Mouse (Mus musculus): ENCODE measurements around the gene Lair1. TPM values are rescaled to one million over a fixed set of nuclear protein-coding genes. Genes with fewer than 3 reads are reported as not detected.

Lair1 gene
- polyA plus RNA-seq, 1 experiment from 2014 or later = 2.8 TPM

- Histone ChIP-seq H3K4me1 (ENCODE audit: control insufficient read depth, insufficient read depth, low read length) (no peaks in the 10 kb centered on the region), H3K36me3 (ENCODE audit: control insufficient read depth, insufficient read depth, low read length) (no peaks in the 10 kb centered on the region), H3K27me3 (ENCODE audit: control insufficient read depth, insufficient read depth, low read length) (no peaks in the 10 kb centered on the region), H3K9me3 (ENCODE audit: control insufficient read depth, low read length) (no peaks in the 10 kb centered on the region), H3K9ac (replicated peaks; ENCODE audit: low read length) (no peak overlapping the region), H3K4me2 (ENCODE audit: low read length) (no peak overlapping the region), H3K4me3 (replicated peaks; ENCODE audit: low read depth, low read length) (no peak overlapping the region), H3K27ac (replicated peaks; ENCODE audit: low read depth, low read length) (no peak overlapping the region)
- DNase-seq = no peak
- ATAC-seq (ENCODE audit: low FRiP score, low TSS enrichment) = no peak
- WGBS = 81% methylated on average over 4 of the region's 4 CpGs
Measured at GRCm38 (mm10) chr7:4087238-4087895, 24.4 kb upstream of the Lair1 start.

DNA sequence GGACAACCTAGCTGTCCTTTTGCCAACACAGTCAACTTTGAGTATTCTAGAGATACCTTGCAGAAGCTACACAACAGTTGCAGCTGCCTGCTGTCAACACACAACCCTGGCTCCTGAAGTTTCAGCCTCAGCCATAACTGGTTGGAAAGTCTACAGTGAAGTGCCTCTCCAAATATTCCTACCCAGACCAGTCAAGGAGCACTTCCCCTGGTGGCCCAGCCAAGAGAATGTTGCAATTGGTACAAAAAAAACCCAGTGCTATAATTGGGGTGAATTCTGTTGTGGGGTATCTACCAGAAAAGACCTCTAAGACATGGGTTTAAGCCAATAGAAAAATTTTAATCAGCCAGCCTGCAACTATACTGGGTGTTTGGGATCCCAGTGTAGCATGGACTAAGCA is 22.6 kb upstream of the Lair1 start:
- H3K36me3 ChIP-seq (ENCODE audit: control insufficient read depth, insufficient read depth, low read length) = no peaks in the 10 kb centered on the region
- H3K27me3 ChIP-seq (ENCODE audit: control insufficient read depth, insufficient read depth, low read length) = no peaks in the 10 kb centered on the region
- no peak overlapping the region for H3K9ac ChIP-seq (replicated peaks; ENCODE audit: low read length)
- no peak overlapping the region for H3K4me3 ChIP-seq (replicated peaks; ENCODE audit: low read depth, low read length)
- no peaks in the 10 kb centered on the region for H3K9me3 ChIP-seq (ENCODE audit: control insufficient read depth, low read length)
- no peaks in the 10 kb centered on the region for H3K4me1 ChIP-seq (ENCODE audit: control insufficient read depth, insufficient read depth, low read length)
- no peak for DNase-seq
- no peak for ATAC-seq (ENCODE audit: low FRiP score, low TSS enrichment)
- no peak overlapping the region for H3K27ac ChIP-seq (replicated peaks; ENCODE audit: low read depth, low read length)
- no peak overlapping the region for H3K4me2 ChIP-seq (ENCODE audit: low read length)

GRCm38 (mm10) chr7:4084161-4084560 is 21.2 kb upstream of the Lair1 start:
- H3K9me3 ChIP-seq (ENCODE audit: control insufficient read depth, low read length) = no peaks in the 10 kb centered on the region
- H3K9ac ChIP-seq (replicated peaks; ENCODE audit: low read length) = no peak overlapping the region
- ATAC-seq (ENCODE audit: low FRiP score, low TSS enrichment) = no peak
- H3K27me3 ChIP-seq (ENCODE audit: control insufficient read depth, insufficient read depth, low read length) = no peaks in the 10 kb centered on the region
- DNase-seq = no peak
- H3K36me3 ChIP-seq (ENCODE audit: control insufficient read depth, insufficient read depth, low read length) = no peaks in the 10 kb centered on the region
- no peak overlapping the region for H3K27ac ChIP-seq (replicated peaks; ENCODE audit: low read depth, low read length)
- no peak overlapping the region for H3K4me2 ChIP-seq (ENCODE audit: low read length)
- H3K4me1 ChIP-seq (ENCODE audit: control insufficient read depth, insufficient read depth, low read length) = no peaks in the 10 kb centered on the region
- no peak overlapping the region for H3K4me3 ChIP-seq (replicated peaks; ENCODE audit: low read depth, low read length)
- WGBS = 78% methylated on average over 6 of the region's 6 CpGs

- DNase-seq (no peak), ATAC-seq (ENCODE audit: low FRiP score, low TSS enrichment) (no peak)
- Histone ChIP-seq H3K9me3 (ENCODE audit: control insufficient read depth, low read length) (no peaks in the 10 kb centered on the region), H3K4me2 (ENCODE audit: low read length) (no peak overlapping the region), H3K36me3 (ENCODE audit: control insufficient read depth, insufficient read depth, low read length) (no peaks in the 10 kb centered on the region), H3K9ac (replicated peaks; ENCODE audit: low read length) (no peak overlapping the region), H3K4me1 (ENCODE audit: control insufficient read depth, insufficient read depth, low read length) (no peaks in the 10 kb centered on the region), H3K27ac (replicated peaks; ENCODE audit: low read depth, low read length) (no peak overlapping the region), H3K27me3 (ENCODE audit: control insufficient read depth, insufficient read depth, low read length) (no peaks in the 10 kb centered on the region), H3K4me3 (replicated peaks; ENCODE audit: low read depth, low read length) (no peak overlapping the region)
- WGBS = 66% methylated on average over 2 of the region's 2 CpGs
Measured at GRCm38 (mm10) chr7:4082804-4083203, 19.8 kb upstream of the Lair1 start.

DNA sequence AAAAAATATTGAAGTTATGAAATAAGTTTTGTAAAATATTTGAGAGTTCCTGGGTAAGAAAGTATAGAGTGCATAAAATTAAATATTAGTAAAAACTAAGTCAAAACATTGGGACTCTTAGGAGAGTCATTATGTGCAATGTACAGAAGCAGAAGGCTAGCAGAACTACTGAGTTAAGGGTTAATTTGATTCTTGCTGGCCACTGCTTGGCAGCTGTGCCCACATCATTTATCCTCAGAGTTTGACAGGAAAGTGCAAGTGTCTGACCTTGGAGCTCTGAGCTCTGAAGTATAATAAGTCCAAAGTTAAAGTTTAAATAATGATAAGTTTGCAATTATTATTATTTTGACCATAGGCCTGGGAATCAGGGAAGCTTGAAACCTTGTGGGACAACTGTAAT is 18.7 kb upstream of the Lair1 start:
- ATAC-seq (ENCODE audit: low FRiP score, low TSS enrichment) (no peak), DNase-seq (no peak)
- no peak overlapping the region for H3K4me3 ChIP-seq (replicated peaks; ENCODE audit: low read depth, low read length)
- no peak overlapping the region for H3K27ac ChIP-seq (replicated peaks; ENCODE audit: low read depth, low read length)
- H3K27me3 ChIP-seq (ENCODE audit: control insufficient read depth, insufficient read depth, low read length) = no peaks in the 10 kb centered on the region
- no peaks in the 10 kb centered on the region for H3K9me3 ChIP-seq (ENCODE audit: control insufficient read depth, low read length)
- no peaks in the 10 kb centered on the region for H3K4me1 ChIP-seq (ENCODE audit: control insufficient read depth, insufficient read depth, low read length)
- H3K4me2 ChIP-seq (ENCODE audit: low read length) = no peak overlapping the region
- no peak overlapping the region for H3K9ac ChIP-seq (replicated peaks; ENCODE audit: low read length)
- no peaks in the 10 kb centered on the region for H3K36me3 ChIP-seq (ENCODE audit: control insufficient read depth, insufficient read depth, low read length)

DNA sequence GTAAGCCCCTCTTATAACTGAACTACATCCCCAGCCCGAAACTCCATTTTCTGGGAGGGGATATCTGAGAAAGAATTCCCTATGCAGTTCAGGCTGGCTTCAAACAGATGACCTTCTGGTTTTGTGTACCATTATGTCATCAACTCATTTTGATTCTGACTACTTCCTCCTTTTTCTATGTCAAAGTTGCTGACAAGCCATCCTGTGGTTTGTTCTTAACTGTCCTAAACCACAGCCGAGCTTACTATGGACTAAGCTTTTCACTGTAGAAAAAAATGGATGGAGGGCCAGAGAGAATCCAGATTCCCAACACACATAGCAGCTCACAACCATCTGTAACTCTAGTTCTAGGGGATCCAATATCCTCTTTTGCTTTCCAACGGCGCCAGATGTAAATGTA is 17.5 kb upstream of the Lair1 start:
- Histone ChIP-seq H3K4me3 (replicated peaks; ENCODE audit: low read depth, low read length) (no peak overlapping the region), H3K27ac (replicated peaks; ENCODE audit: low read depth, low read length) (no peak overlapping the region), H3K4me1 (ENCODE audit: control insufficient read depth, insufficient read depth, low read length) (no peaks in the 10 kb centered on the region), H3K9me3 (ENCODE audit: control insufficient read depth, low read length) (no peaks in the 10 kb centered on the region), H3K4me2 (ENCODE audit: low read length) (no peak overlapping the region), H3K27me3 (ENCODE audit: control insufficient read depth, insufficient read depth, low read length) (no peaks in the 10 kb centered on the region), H3K9ac (replicated peaks; ENCODE audit: low read length) (no peak overlapping the region), H3K36me3 (ENCODE audit: control insufficient read depth, insufficient read depth, low read length) (no peaks in the 10 kb centered on the region)
- no peak for DNase-seq
- 88% methylated on average over 4 of the region's 4 CpGs for WGBS
- no peak for ATAC-seq (ENCODE audit: low FRiP score, low TSS enrichment)

DNA sequence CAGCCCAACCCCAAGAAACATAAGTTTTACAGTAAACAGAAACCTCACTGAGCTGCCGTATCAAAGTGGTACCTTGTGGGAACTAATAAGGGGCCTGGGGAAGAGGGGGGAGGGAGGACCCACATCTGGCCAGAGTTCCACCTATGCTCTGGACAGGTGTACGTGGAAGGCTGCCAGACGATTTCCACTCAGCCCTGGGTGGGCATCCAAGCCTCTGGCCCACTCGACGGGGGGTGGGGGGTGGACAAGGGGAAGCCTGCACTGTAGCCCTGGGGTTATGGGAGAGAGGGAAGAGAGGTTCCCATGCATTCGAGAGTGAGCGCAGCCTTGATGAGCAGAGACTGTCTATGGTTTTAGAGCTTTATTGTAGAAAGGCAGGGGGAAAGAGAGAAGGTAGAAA is 16.5 kb upstream of the Lair1 start:
- Histone ChIP-seq H3K4me1 (ENCODE audit: control insufficient read depth, insufficient read depth, low read length) (no peaks in the 10 kb centered on the region), H3K9ac (replicated peaks; ENCODE audit: low read length) (no peak overlapping the region)
- 88% methylated on average over 7 of the region's 7 CpGs for WGBS

GRCm38 (mm10) chr7:4073144-4073543 is 10.1 kb upstream of the Lair1 start:
- H3K27ac ChIP-seq (replicated peaks; ENCODE audit: low read depth, low read length) = no peak overlapping the region
- no peaks in the 10 kb centered on the region for H3K27me3 ChIP-seq (ENCODE audit: control insufficient read depth, insufficient read depth, low read length)
- DNase-seq = no peak
- H3K4me1 ChIP-seq (ENCODE audit: control insufficient read depth, insufficient read depth, low read length) = no peaks in the 10 kb centered on the region
- H3K4me3 ChIP-seq (replicated peaks; ENCODE audit: low read depth, low read length) = no peak overlapping the region
- 81% methylated on average over 3 of the region's 3 CpGs for WGBS
- H3K9me3 ChIP-seq (ENCODE audit: control insufficient read depth, low read length) = no peaks in the 10 kb centered on the region
- ATAC-seq (ENCODE audit: low FRiP score, low TSS enrichment) = no peak
- no peak overlapping the region for H3K9ac ChIP-seq (replicated peaks; ENCODE audit: low read length)
- no peak overlapping the region for H3K4me2 ChIP-seq (ENCODE audit: low read length)
- H3K36me3 ChIP-seq (ENCODE audit: control insufficient read depth, insufficient read depth, low read length) = no peaks in the 10 kb centered on the region

More for the DNA sequence above, 16.5 kb upstream of the Lair1 start:
- Histone ChIP-seq H3K27me3 (ENCODE audit: control insufficient read depth, insufficient read depth, low read length) (no peaks in the 10 kb centered on the region), H3K4me2 (ENCODE audit: low read length) (no peak overlapping the region), H3K9me3 (ENCODE audit: control insufficient read depth, low read length) (no peaks in the 10 kb centered on the region), H3K27ac (replicated peaks; ENCODE audit: low read depth, low read length) (no peak overlapping the region), H3K4me3 (replicated peaks; ENCODE audit: low read depth, low read length) (no peak overlapping the region), H3K36me3 (ENCODE audit: control insufficient read depth, insufficient read depth, low read length) (no peaks in the 10 kb centered on the region)
- ATAC-seq (ENCODE audit: low FRiP score, low TSS enrichment) = no peak
- no peak for DNase-seq

GRCm38 (mm10) chr7:4071066-4071465 is 8.1 kb upstream of the Lair1 start:
- no peak overlapping the region for H3K4me2 ChIP-seq (ENCODE audit: low read length)
- no peak for DNase-seq
- H3K9ac ChIP-seq (replicated peaks; ENCODE audit: low read length) = no peak overlapping the region
- ATAC-seq (ENCODE audit: low FRiP score, low TSS enrichment) = no peak
- H3K27me3 ChIP-seq (ENCODE audit: control insufficient read depth, insufficient read depth, low read length) = no peaks in the 10 kb centered on the region
- H3K36me3 ChIP-seq (ENCODE audit: control insufficient read depth, insufficient read depth, low read length) = no peaks in the 10 kb centered on the region
- no peaks in the 10 kb centered on the region for H3K9me3 ChIP-seq (ENCODE audit: control insufficient read depth, low read length)
- H3K4me3 ChIP-seq (replicated peaks; ENCODE audit: low read depth, low read length) = no peak overlapping the region
- H3K4me1 ChIP-seq (ENCODE audit: control insufficient read depth, insufficient read depth, low read length) = no peaks in the 10 kb centered on the region
- 89% methylated on average over 6 of the region's 6 CpGs for WGBS
- H3K27ac ChIP-seq (replicated peaks; ENCODE audit: low read depth, low read length) = no peak overlapping the region

Data from midbrain, embryonic 14.5 days (tissue).